Mouse (Mus musculus) embryonic facial prominence, embryonic 12.5 days (tissue): Measurements from ENCODE around the gene Ippk. TPM values are rescaled to one million over a fixed set of nuclear protein-coding genes. Genes with fewer than 3 reads are reported as not detected.

Experiments
- ATAC-seq: fragments of 200-750 bp; cut with Nextera tagmentation; 2 replicates; pipeline ENCODE4 v1.8.0; 2017; ENCODE audit not compliant: insufficient number of reproducible peaks, insufficient read depth, low FRiP score, low TSS enrichment
- H3K27ac ChIP-seq: fragments of 300-500 bp; sonication (generic); 2 replicates; pipeline ENCODE4 v1.5.1; 2016; ENCODE audit warnings: mild to moderate bottlenecking
- H3K27me3 ChIP-seq: fragments of 300-500 bp; sonication (generic); 2 replicates; pipeline ENCODE4 v1.6.1; 2016; ENCODE audit warnings: mild to moderate bottlenecking, moderate library complexity
- H3K36me3 ChIP-seq: fragments of 300-500 bp; sonication (generic); 2 replicates; pipeline ENCODE4 v1.6.1; 2016; ENCODE audit warnings: mild to moderate bottlenecking
- H3K4me1 ChIP-seq: fragments of 300-500 bp; sonication (generic); 2 replicates; pipeline ENCODE4 v1.6.1; 2016
- H3K4me2 ChIP-seq: fragments of 300-500 bp; sonication (generic); replicated peaks from 2 replicates; pipeline ENCODE4 v1.6.1; 2016; ENCODE audit warnings: mild to moderate bottlenecking, moderate library complexity
- H3K4me3 ChIP-seq: fragments of 300-500 bp; sonication (generic); 2 replicates; pipeline ENCODE4 v1.5.1; 2016; ENCODE audit warnings: mild to moderate bottlenecking
- H3K9ac ChIP-seq: fragments of 300-500 bp; sonication (generic); 2 replicates; pipeline ENCODE4 v1.6.1; 2016; ENCODE audit warnings: mild to moderate bottlenecking, moderate library complexity
- H3K9me3 ChIP-seq: fragments of 300-500 bp; sonication (generic); 2 replicates; pipeline ENCODE4 v1.6.1; 2016; ENCODE audit warnings: mild to moderate bottlenecking, moderate library complexity
- WGBS: fragments of 180-500 bp; shearing (Covaris S2); methylation state at CpG from one replicate; pipeline ENCODE4 v1.1.7; 2016; 5-methylcytosine and 5-hydroxymethylcytosine counted together
- polyA plus RNA-seq: library from polyadenylated mRNA; unstranded; fragments of >200 nt; fragmentation: Nextera tagmentation; extraction: Ambion mirVana; gene quantifications from 2 replicates; pipeline ENCODE4 v1.2.1, GENCODE M21; 2016

Ippk gene
- polyA plus RNA-seq, 1 experiment from 2014 or later = 15.8 TPM

DNA sequence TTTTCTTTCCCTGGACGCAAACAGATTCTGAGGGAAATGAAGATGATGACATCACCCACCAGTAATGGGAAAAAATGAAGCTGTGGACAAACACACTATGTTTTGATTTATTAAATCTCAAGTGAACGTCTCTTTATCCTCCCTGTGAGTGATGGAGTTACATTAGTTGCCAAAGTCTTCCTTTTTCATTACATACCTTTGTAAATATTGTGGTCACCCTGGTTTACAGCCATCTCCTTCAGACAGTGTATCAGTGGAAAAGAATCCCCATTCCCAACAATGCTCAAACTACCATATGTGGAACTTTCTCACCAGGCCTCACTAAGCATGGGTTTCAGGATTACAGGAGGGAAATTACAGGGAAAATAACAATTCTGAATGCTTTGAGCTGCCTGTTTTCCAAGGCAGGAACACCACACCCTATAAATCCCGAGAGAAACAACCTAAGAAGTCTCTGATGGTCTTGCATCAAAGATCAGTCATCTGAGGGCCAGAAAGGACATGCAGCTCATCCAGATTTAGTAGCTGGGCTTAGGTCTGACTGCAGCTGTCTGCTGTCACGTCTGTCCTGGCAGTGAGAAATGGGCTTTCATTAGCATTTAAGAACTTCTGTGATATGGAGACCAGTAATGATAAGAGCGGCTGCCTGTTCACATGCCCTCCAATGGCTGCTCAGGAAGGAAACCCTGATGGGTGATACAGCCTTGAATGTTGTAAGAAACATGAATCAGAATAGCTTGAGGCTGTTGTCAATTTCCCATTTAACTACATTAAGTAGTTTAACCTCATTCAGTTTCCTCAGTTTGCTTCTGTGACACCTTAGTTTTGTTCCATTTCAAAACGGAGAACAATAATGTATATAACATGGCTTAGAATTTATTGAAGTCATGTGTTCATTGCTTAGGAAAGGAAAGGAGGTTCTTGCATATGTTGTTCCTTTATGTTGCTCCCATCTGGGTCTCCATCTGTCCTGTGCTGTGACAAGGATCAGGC, 71.6 kb downstream of the Ippk start, which contains the start of gene Tes3-ps:
TSS of gene Tes3-ps (plus strand) at position 943 of the 993 bp plus-strand sequence.
- Histone ChIP-seq H3K9ac (no peak within 1 kb of the TSS), H3K4me1 (no peaks in the 10 kb centered on the region), H3K4me2 (no peak within 1 kb of the TSS), H3K27ac (no peak within 1 kb of the TSS), H3K4me3 (no peak within 1 kb of the TSS), H3K27me3 (no peaks in the 10 kb centered on the region), H3K9me3 (no peaks in the 10 kb centered on the region), H3K36me3 (no peaks in the 10 kb centered on the region)
- 73% methylated on average over 6 of the region's 6 CpGs for WGBS
- ATAC-seq = no peak

DNA sequence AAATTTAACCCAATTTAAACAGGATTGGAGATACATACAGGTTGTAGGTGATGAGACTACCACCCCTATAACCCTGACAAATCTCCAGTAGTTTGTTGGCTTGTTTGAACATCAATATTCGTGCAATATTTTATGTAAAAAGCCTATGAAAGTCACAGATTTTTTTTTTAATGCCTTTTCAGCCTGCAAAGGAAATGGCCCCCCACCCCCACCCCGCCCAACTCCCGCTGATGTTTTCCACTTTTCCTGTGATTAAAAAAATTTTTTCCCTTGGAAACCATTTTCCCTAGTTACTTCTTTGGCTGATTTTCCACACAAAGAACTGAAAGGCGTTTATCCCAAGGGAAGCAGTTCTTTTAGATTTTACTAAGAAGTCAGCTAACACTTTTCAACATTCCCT, 83.5 kb downstream of the Ippk start, which contains the start of gene Ecm2:
TSS of gene Ecm2 (plus strand) at position 301 of the 400 bp plus-strand sequence.
- Histone ChIP-seq H3K9ac (no peak within 1 kb of the TSS), H3K9me3 (no peaks in the 10 kb centered on the region), H3K4me1 (peaks cover 7% of the 10 kb centered on the region; the same call in 1 of the 2 replicates), H3K27me3 (no peaks in the 10 kb centered on the region), H3K4me2 (no peak within 1 kb of the TSS), H3K36me3 (no peaks in the 10 kb centered on the region), H3K4me3 (no peak within 1 kb of the TSS), H3K27ac (no peak within 1 kb of the TSS)
- 64% methylated on average over 4 of the region's 4 CpGs for WGBS
- no peak for ATAC-seq

DNA sequence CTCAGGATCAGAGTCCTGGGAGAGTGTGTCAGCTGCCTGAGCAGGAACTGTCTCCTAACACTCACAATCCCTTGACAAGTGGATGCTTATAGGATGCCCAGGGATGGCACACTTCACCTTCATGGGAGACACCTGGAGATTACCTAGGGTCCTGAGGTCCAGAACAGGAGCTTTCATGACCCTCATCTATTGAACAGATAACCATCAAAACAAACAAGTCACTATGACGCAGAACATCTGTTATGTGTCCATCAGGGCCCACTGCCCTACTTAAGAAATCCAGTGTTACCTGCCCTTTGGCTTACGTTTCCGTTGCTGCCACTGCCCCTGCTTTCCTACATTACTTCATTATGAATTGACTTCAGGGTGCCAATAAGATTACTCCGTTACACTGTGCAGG, 84.7 kb downstream of the Ippk start:
- Histone ChIP-seq H3K4me3 (no peak overlapping the region), H3K4me2 (no peak overlapping the region), H3K27ac (no peak overlapping the region), H3K9me3 (no peaks in the 10 kb centered on the region), H3K4me1 (peaks cover 7% of the 10 kb centered on the region; the same call in 1 of the 2 replicates), H3K9ac (no peak overlapping the region), H3K27me3 (no peaks in the 10 kb centered on the region), H3K36me3 (no peaks in the 10 kb centered on the region)
- 76% methylated on average over 4 of the region's 4 CpGs for WGBS
- ATAC-seq = no peak

DNA sequence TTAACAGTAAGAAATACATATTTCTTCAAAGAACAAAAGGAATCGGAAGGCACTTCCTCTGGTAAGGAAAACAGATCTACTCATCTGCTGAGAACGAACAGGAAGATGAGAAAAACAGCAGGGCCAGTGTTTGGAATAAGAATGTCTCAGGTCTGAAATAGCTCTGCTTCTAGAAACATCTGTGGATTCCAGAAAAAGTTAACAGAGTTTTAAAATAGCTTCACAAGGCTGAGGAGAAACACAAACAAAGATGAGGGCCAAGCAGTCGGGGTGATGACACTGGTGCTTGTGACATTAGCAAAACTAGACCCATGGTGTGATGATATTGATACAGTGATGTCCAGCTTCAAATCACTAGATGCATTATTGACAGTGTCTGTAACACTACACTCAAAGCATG, 86.1 kb downstream of the Ippk start:
- Histone ChIP-seq H3K4me2 (no peak overlapping the region), H3K9me3 (no peaks in the 10 kb centered on the region), H3K9ac (no peak overlapping the region), H3K4me3 (no peak overlapping the region), H3K4me1 (peaks cover 7% of the 10 kb centered on the region; the same call in 1 of the 2 replicates), H3K27ac (no peak overlapping the region), H3K36me3 (no peaks in the 10 kb centered on the region), H3K27me3 (no peaks in the 10 kb centered on the region)
- WGBS = 68% methylated on average over 3 of the region's 3 CpGs
- no peak for ATAC-seq

Other genes starting within 250 kb of the Ippk start
- gene Ninj1, start 233.8 kb upstream of the Ippk start, polyA plus RNA-seq = 42.6 TPM in 2 replicates
- 50.3 and 55.7 TPM in 2 replicates for gene Card19, start 205.2 kb upstream of the Ippk start, polyA plus RNA-seq
- 1.2 and 1.8 TPM in 2 replicates for gene Susd3, start 172.5 kb upstream of the Ippk start, polyA plus RNA-seq
- gene Fgd3, start 100.9 kb upstream of the Ippk start, polyA plus RNA-seq = 1.2 and 1.5 TPM in 2 replicates
- gene Bicd2, start 79.7 kb upstream of the Ippk start, polyA plus RNA-seq = 42.0 and 42.3 TPM in 2 replicates
- 1.3 and 1.4 TPM in 2 replicates for gene Tes3-ps, start 72.1 kb downstream of the Ippk start, polyA plus RNA-seq
- 0.64 and 0.69 TPM in 2 replicates for gene Ecm2, start 83.6 kb downstream of the Ippk start, polyA plus RNA-seq
- gene Aspn, start 123.2 kb downstream of the Ippk start, polyA plus RNA-seq = 14.6 and 16.6 TPM in 2 replicates
- gene Omd, start 161.2 kb downstream of the Ippk start, polyA plus RNA-seq = 2.5 and 2.8 TPM in 2 replicates
- gene Ogn, start 186.8 kb downstream of the Ippk start, polyA plus RNA-seq = 56.6 and 64.5 TPM in 2 replicates
- 26.9 and 29.2 TPM in 2 replicates for gene Cenpp, start 231.5 kb downstream of the Ippk start, polyA plus RNA-seq
- gene Nol8, start 231.8 kb downstream of the Ippk start, polyA plus RNA-seq = 20.0 and 22.8 TPM in 2 replicates